In genomic region chr13:51517943-51518342, GRCm38 (mm10) we compare ENCODE assay signal across 27 mouse cellular contexts. TPM values are rescaled to one million over a fixed set of nuclear protein-coding genes. Genes with fewer than 3 reads are reported as not detected.
DNase-seq lines count a peak whose midpoint lies in the region; ATAC-seq and TF ChIP-seq lines count a peak whose summit lies in the region.
"Had no signal": no experiment of that assay in that cellular context is flagged by ENCODE, and none has a peak within 500 bp of the region (broad histone marks: within the 10 kb centered on the region; RNA-seq: fewer than 3 reads in every experiment).

No protein-coding gene starts in this region.

- no peak overlapping the region for H3K27ac ChIP-seq in layer of hippocampus, adult 2 months
- H3K27ac ChIP-seq: forebrain, embryonic 12.5 days; forebrain, embryonic 15.5 days; heart, adult 2 months; heart, embryonic 10.5 days; heart, embryonic 13.5 days; hindbrain, embryonic 12.5 days; hindbrain, embryonic 15.5 days; intestine, embryonic 15.5 days had no signal

- no peak overlapping the region for H3K4me3 ChIP-seq in layer of hippocampus, adult 2 months
- H3K4me3 ChIP-seq: forebrain, embryonic 12.5 days; forebrain, embryonic 15.5 days; heart, adult 2 months; heart, embryonic 10.5 days; heart, embryonic 13.5 days; hindbrain, embryonic 12.5 days; hindbrain, embryonic 15.5 days; intestine, embryonic 15.5 days had no signal

- no peak for TF ChIP-seq CTCF in layer of hippocampus, adult 2 months (conservative IDR thresholded peaks at IDR 0.05)

- ATAC-seq in frontal cortex, adult (ENCODE audit: low TSS enrichment): peak; percentile 51; the same call in 1 of the 2 replicates
- ATAC-seq: CD4-positive, CD25-positive, alpha-beta regulatory T cell, adult 4 months; forebrain, embryonic 15.5 days; intestine, embryonic 15.5 days had no signal

- DNase-seq in frontal cortex, postnatal 25 days (ENCODE audit: low spot score in 2 of 2): no peak
- DNase-seq in R1 (ENCODE audit: low read depth, low spot score): peak; percentile 52
- DNase-seq in brain, adult 2 months (ENCODE audit: low read depth, low spot score): peak; percentile 31
- DNase-seq in layer of hippocampus, adult 2 months (ENCODE audit: low spot score in 2 of 2): no peak
- no peak for DNase-seq in gastrocnemius, adult 18-20 months (ENCODE audit: low spot score)
- DNase-seq: adrenal gland, adult 8-10 months; adrenal gland, postnatal 36 days; cerebellum, adult 11 months; cerebellum, adult 2 months; cerebellum, adult 9-11 months; cerebellum, postnatal 25 days; embryo, embryonic 11 days; gastrocnemius, postnatal 25 days; heart, adult 2 months; heart, postnatal 14 days; kidney, adult 11 months; kidney, adult 8-10 months had no signal

RNA-seq across cellular contexts. Expression of gene Shc3, which starts 51.3 kb away (rescaled TPM):
- 100 to 1,000 TPM; 120 to 127 TPM for total RNA-seq in layer of hippocampus, adult 2 months (2021)
- 1 to 10 TPM in 1 of 2 experiments, under 1 TPM in 1; 0.59 to 1.0 TPM for total RNA-seq in gastrocnemius, adult 18-20 months (2021)
- total RNA-seq: hematopoietic stem cell, adult 5-6 weeks had no signal

Comparison
In these comparisons a context has a peak if more than half of its experiments do, and no peak if none do; other contexts are left out.
1. DNase-seq: peak in R1 (single experiment) and brain, adult 2 months (single experiment); none in frontal cortex, postnatal 25 days (0 of 2), layer of hippocampus, adult 2 months (0 of 2) and gastrocnemius, adult 18-20 months (single experiment).
2. RNA of gene Shc3, which starts 51.3 kb away (total RNA-seq): 120 to 127 TPM in layer of hippocampus, adult 2 months; 0.59 to 1.0 TPM in gastrocnemius, adult 18-20 months; every median in the first group is over 10 times any median in the second.